Mouse (Mus musculus) right cerebral cortex, postnatal 14 days (tissue): ENCODE data around the gene Cfap77.
"Not testable (repeated sequence)": the region's sequence is repeated elsewhere in the genome, so short reads cannot be mapped to it uniquely, and the experiment has no call there.

Source experiments
- DNase-seq: peaks from one replicate; pipeline ENCODE4 v3.0.0; 2022

The Cfap77 gene

DNA sequence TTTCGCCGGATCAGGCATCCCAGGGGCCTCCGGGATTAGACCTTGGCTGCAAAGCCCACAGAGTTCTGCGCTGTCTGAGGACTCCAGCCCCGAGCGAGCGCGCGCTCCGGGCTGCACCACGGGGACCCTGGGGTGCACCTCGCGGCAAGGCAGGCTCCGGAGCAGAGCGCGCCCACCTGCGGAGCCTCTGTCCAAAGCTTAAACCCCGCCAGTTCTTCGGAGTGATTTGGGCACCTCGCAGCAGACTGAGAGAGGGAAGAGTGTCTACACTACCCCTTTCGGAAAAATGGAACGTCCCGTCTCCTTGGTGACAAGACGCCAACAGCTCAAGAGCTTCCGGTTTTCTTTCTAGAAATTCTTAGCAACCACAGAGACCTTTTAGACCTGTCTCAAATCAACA, at the start of gene Cfap77:
Gene Cfap77 (minus strand): TSS at position 76 of the 400 bp plus-strand sequence.
- DNase-seq = peak; percentile 44

DNA sequence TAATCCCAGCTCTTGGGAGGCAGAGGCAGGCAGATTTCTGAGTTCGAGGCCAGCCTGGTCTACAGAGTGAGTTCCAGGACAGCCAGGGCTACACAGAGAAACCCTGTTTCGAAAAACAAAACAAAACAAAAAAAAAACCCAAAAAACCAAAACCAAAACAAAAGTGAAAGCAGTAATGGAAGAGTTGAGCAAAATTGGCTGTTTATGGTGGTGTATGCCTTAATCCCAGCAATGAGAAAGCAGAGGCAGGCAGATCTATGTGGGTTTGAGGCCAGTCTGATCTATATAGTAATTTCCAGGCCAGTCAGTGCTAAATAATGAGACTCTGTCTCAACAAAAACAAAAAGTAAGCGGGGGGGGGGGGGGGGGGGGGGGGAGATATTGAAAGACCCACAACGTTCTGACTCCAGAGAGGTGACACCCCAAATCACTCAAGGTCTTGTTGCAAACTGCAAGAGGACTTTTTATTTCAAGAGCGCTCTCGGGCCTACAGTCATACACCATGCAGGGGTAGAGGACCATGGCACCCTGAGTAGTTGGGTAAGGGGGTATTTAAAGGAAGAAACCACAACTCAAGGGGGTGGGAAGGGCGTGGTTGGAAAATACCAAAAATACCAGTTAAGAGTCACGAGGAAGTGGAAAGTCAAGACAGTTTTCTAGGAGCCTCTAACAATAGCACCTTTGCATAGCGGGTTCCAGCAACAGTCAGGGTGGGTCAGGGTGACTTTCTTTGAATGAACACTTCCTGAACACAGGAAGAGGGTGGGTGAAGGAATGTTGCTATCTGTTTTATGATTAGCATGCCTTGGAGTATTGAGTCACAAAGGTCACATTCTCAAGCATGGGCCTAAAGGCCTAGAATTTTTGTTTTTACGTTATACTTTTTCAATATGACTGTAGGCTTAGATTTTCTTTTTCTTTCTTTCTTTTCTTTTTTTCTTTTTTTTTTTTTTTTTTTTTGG, 47.8 kb upstream of the Cfap77 start:
- not testable (repeated sequence) for DNase-seq

DNA sequence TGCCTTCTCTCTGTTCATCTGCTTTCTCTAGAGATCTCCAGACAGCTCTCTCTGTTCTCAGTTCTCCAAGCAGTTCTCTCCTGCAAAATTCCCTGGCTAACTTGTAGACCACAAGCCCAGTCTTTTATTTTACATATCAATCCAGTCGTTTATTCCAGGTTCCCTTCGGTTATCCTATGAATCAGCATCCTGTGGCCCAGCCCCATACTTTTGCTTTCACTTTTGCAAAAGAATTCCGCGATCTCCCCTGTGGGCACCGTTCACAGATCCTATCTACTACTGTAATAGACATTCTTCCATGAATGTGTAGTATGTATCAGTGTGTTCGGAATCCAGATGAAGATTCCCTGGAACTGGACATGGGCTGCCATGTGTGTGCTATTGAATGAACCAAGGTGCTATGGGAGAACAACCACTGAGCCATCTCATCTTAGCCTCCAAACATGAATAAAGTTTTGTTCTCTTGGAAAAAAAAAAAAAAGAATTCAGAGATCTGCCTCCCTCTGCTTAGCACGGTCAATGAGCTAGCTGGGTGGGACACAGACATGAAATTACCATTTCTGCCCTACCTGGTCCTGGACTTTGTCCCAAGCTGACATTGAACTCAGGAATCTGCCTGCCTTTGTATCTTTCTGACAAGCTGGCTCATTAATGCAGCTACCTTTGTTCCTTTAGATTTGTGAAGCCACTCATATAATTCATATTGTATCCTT, 46.1 kb upstream of the Cfap77 start:
- DNase-seq = no peak

DNA sequence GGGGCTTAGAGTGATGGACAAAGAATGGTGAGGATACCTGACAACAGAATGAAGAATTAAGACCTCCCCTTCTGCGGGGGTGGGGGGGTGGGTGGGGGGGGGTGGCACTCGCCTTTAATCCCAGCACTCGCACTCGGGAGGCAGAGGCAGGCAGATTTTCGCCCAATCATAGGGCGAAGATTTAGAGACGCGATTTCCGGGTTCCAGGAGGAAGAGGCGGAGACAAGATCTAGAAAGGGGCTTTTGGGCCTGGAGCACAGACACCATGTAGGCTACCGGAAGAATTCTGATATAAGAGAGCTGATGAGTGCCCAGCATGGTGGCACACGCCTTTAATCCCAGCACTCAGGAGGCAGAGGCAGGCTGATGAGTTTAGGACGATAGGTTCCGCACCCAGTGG, 44.8 kb upstream of the Cfap77 start:
- DNase-seq = no peak

DNA sequence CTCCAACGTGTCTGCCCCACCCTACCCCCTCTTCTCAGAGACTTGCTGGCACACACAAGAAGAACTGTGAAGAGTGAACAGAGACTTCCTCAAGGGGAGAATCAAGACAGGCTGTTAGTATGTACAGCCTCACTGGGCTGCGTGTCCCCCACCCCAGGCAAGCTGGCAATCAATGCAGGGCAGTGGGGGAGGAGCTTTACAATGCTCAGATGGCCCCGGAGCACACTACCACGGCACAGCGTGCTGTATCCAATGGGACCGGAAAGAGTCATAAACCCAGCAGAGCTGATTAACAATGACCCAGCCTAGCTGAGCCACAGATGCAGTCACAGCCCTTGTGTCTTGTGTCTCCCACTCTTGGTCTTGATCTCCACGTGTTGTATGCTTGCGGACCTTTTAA, 43.9 kb upstream of the Cfap77 start:
- no peak for DNase-seq

DNA sequence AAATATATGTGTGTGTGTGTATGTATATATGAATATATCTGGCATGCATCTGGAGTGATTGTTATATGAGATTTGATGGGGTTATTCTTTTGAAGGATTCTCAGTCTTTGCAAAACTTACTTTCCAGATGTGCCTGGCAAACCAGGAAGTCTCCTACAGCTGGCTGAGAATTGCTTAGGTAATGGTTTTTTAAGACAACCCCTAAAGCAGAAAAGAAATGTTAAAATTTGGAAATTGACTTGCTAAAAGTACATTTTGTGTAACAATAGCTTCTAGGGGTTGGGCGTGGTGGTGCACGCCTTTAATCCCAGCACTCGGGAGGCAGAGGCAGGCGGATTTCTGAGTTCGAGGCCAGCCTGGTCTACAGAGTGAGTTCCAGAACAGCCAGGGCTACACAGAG, 43.1 kb upstream of the Cfap77 start:
- not testable (repeated sequence) for DNase-seq

DNA sequence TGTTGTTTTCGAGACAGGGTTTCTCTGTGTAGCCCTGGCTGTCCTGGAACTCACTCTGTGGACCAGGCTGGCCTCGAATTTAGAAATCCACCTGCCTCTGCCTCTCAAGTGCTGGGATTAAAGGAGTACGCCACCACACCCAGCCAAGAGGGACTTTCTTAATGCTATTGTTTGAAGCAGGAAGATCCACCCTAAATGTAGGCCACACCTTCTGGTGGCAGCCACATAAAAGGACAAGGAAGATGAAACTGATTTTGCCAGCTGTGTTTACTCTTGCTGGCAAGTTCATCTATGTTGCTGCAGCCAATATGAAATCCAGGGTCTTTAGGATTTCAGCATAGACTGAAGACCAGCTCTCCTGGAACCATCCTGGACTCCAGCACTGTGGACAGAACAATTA, 42.6 kb upstream of the Cfap77 start:
- DNase-seq = no peak

DNA sequence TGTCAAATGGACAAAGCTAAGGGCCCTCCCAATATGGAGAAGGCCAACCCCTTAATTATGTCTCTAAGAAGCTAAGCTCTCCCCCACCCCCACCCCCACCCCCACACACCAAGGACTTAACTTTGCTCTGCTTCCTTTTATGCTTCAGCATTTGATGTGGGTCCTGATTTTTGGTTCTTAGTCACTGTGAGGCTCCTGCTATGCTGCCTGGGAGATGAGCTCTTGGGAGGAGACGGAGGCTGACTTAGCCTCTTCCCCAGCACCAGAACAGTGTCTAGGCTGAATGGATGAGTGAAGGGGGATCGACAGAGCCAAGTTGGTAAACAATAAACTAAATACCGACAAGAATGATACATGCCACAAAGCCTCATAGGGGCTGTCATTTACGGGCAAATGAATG, 41.9 kb upstream of the Cfap77 start:
- no peak for DNase-seq

DNA sequence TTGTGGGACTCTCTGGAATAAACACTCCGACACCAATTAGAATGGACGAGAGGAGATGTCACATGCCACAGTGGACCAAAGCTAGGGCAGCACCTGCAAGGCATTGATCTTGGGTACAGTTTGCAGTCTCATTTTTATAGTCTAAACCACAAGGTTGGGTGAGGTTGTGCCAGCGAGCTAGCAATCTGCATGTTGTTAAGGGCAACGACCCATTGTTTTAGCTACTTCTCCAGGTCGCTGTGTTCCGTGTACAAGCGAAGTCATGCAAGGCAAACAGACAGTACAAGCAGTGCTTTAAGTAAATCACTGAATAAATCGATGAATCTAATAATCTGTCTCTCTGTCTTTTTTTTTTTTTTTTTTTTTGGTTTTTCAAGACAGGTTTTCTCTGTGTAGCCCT, 40.8 kb upstream of the Cfap77 start:
- DNase-seq = no peak

DNA sequence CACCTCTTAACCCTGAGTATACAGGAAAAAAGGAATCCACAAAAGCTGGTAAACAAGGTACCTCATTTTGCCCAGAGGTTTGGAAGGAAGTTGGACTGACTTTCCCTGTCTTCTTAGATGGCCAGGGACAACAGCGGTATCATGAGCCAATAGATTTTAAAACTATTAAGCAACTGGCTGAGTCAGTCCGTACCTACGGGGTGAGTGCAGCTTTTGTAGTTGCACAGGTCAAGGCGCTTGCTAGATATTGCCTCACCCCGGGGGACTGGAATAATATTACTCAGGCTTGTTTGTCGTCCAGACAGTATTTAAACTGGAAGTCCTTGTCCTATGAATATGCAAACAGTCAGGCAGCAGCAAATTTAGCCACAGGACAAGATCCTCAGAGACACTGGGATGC, 34.4 kb upstream of the Cfap77 start:
- not testable (repeated sequence) for DNase-seq

DNA sequence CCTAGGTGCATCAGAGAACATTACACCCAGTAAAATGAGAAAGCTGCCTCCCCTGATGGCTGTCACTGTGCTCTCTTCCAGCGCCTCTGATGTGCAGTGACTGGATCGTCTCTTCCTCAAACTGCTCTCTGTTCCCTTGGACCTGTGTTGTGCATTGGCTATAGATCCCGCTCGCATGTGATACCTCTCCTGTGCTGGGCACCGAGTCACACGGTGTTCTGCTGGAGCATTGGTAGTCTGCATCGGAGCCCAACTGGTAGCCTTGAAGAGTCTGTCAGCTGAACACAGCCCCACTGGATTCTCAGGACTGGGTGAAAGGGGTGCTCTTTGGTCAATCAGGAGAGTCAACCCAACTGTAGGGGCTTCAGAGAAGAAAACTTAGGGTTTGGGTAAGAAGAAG, 31.2 kb upstream of the Cfap77 start:
- no peak for DNase-seq

DNA sequence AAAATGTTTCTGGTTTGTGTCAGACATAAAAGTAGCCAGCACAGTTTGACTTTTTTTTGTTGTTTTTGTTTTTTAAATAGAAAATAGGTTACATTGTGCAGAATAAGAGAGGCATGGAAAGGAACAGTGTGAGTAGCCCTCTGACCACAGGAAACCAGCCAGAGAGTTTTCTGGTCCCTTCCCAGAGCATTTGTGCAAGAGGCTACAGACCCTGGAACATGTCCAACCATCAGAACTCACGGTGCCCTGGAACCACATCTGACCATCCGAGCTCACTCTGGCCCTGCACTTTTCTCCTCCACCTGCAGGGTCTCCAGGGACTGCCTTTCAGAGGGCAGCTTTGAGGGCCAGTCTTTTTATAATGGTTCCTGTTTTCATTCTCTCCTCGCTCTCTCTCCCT, 27.1 kb upstream of the Cfap77 start:
- DNase-seq = no peak

DNA sequence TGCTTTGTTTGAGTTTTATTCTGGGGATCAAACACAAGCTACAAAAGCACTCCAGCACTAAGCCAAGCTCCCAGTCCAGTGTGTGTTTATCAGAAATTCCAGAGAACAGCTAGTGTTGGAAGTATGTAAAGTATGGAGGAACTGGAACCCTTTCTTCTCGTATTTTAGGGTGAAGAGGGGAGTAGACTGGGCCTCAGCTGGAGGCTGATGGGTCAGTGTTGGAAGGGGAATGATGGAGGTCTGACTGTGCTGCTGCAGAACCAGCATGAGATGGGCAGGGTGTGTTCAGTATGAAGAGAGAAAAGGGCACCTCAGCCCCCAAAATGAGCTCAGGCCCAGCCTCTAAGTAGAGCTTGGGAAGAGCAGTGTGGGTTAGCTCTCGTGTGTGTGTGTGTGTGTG, 21.4 kb upstream of the Cfap77 start:
- DNase-seq = no peak

DNA sequence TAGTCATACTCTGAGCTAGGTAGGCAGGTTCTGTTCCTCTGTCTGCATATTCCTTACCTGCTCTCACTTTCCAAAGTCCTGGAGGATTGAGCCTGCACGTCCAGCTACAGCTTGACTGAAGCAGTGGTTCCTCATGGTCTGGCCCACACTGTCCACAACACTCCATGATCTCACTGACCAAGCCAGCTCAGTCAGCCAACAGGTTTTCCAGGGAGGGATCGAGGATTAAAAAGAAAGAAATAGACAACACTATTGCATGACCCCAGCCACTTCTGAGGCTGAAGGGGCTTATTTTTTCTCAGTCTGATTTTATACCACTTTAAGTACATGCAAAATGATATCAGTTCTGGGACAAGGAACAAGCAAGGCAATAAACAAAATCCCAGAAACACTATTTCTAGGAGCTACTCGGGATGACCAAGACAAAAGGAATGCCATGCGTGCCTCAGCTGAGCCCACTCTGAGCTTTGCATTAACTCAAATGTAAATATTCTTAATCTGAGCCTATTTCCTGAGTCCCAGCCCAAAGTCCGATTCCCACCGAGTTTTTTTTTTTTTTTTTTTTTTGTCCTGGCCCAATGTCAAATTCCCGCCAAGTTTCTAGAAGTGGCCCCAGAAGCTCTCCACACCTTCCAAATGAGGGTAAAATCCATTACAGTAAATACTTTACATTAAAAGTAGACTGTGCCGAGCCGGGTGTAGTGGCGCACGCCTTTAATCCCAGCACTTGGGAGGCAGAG, 20.6 kb upstream of the Cfap77 start:
- DNase-seq = no peak

DNA sequence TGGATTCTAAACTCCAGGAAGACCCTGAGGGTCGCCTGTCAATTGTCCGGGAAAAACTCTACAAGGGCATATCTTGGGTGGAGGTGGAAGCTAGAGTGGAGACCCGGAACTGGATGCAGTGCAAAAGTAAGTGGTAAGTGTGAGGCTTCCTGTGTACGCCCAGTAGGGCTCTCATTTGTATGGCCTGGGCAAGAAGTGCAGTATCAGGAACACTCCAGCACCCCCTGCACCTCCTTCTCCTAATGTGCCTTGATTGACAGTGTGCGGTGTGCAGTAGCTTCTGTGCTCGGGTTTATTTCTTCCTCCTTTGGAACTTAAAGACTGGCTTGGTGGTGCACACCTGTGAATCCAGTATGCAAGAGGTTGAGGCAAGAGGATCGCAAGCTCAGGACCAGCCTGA, 19.8 kb upstream of the Cfap77 start:
- DNase-seq = no peak

DNA sequence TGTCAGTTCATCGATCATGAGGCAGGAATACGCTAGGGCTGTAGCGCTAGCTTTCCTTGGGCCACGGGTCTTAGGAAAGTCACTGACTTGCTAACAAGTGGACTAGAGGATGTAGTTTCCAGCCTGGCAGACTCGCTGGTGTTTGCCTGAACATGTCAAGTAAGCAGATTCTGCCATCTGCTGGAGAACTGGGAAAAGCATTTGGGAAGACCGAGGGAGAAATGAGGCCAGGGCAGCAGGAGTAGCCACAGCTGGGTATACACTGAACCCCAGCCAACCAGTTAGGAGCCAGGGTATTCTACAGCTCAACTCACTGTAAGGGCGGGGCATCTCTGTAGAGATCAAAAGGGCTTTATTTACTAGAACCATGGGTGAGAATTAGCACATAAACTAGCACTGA, 11.5 kb upstream of the Cfap77 start:
- DNase-seq = no peak

DNA sequence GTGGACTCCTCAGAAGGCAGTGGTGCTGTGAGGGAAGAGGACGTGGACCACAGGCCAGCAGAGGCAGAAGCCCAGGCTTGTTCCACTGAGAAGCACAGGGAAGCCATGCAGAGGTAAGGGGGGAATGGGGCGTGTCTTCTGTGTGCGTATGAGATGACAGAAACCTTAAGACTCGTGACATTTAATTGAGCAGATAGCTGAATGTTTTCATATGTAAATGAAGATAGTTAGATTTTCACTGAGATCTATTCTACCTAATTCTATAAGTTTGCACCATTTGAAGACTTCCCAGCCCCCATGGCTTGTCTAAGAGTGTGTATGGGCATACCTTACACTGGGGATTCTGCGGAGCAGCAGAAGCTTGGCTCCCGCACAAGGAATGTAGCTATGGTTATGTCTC, 10.9 kb upstream of the Cfap77 start:
- DNase-seq = no peak

DNA sequence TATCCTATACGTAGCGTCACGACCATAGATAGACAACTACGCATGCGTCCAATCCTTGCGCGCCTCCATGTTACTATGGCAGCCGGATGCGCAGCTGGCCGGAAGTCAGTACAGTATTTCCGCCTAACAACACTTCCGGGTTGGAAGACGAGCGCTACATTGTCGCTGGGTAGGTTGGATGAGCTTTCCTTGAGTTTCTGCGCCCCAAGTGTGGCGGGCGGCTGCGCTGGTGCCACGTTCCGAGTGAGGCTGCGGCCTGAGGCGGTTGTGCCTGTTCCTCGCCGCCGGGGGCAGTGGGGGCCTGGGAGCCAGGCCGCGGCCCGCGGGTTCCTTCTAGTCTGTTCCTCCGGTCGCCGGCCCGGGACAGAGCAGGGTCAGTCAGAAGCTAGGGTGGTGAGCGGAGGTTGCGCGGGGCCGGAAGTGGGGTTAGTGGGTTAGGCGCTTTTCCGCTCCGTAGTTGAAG, 5.3 kb upstream of the Cfap77 start, which contains the start of gene Ttf1:
Gene Ttf1 (plus strand): TSS at position 128 of the 463 bp plus-strand sequence.
- peak; percentile 85 for DNase-seq

DNA sequence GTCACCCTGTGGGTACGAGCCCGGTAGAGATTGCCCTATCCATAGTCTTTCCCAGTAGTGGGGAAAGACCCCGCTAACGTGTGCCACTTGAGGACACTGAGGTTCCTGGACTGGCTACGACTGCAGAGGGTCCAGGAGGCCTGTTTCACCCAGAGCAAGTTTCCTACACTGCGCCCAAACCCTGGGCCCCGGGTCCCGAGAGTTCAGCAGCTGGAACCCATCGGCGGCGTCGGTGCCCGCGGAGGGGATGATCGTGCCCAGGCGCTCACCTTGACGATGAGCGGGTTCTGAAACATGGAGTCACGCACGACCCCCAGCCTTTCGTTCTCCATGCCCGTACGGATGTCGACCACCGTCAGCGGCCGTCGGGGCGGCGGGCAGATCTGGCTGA, 326 bp downstream of the Cfap77 start:
- no peak for DNase-seq

DNA sequence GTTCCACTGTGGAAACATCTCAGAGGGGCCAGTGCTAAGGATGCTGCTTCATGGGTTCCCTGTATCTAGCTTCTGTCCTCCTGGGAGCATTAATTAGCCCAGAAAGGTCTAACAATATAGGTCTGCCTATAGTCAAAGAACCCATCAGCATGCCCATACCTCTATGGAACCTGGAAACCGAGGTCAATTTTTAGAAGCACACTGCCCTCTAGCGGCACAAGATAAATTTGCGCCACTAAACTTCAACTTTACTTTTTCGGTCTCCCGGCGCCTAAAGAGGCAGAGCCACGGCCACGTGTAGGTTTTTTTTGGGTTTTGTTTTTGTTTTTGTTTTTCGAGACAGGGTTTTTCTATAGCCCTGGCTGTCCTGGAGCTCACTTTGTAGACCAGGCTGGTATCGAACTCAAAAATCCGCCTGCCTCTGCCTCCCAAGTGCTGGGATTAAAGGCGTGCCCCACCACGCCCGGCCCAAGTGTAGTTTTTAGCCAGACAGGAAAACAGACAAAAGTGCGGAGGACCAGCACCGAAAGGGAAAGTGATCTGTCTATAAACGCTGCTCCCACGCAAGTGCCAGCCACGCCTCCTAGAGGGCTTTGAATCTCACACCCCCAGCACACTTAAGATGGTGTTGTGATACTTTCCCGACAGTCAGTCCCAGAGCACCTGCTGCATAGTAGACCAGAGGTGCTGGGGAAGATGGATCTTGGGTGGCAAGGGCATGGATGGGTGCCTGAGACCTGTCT, 893 bp downstream of the Cfap77 start:
- peak; percentile 31 for DNase-seq

DNA sequence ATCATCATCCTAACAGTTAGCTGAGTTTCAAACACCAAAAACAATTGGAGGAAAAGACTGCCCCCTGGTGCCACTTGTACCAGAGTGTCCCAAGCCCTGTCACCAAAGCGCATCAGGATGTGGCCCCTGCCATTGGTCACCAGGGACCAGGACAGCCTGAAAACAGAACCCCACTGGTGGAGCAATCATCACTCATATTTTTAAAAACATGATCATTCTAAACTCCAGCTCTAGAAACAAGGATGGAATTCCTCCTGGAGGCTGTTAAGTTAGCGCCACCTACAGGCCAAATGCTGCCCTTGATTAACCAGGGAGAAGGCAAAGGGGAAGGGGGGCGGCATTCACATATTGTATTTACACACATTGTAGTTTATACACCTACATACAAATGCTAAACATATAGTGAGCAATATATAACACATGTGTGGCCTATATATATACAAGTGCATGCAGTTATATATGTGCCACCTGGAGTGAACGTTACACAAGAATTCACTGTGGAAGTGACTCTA, 1.9 kb downstream of the Cfap77 start:
- DNase-seq = peak; percentile 68

DNA sequence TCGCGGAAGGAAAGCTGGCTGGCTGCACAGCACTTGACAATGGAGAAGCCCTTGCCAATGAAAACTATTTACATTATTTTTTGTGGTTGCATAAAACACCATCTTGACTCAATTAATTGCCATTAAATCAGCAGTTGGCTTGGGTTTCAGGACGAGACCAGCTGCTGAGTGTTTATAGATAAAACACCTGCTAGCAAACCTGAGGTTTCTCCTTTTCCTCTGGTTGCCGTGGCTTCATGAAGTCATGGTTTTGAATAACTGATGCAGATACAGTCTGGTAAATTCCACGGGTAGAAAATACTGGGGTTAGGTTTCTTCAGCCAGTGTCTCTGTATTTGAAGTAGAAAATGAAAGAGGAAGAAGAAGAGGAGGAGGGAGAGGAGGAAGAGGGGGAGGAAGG, 2.9 kb downstream of the Cfap77 start:
- DNase-seq = no peak
